Mouse (Mus musculus): ENCODE results near the gene Gpr37l1. TPM values are rescaled to one million over a fixed set of nuclear protein-coding genes. Genes with fewer than 3 reads are reported as not detected.

Gene Gpr37l1
- polyA plus RNA-seq (2016; fragmentation: Nextera tagmentation; extraction: Ambion mirVana), result not detected in 2 replicates

DNA sequence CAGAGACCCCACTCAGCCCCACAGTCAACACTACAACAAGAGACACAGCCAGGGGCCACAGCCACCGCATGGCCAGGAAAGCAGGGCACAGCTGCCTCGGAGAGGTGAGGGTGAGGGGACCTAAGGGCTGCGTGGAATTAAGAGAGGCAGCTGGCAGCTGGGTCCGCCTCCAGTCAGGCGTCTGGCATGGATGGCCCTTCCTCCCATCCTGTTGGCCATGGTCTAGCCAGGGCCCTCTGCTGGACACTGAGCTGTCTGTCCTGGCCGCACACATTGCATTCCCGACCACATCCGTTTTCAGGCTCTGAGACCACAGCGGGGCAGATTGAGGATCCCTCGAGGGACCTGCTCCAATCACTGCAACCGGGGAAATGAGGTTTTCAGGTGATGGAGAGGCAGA is at the start of gene Gpr37l1:
Gene Gpr37l1, minus strand, starts transcription at position 247 of the 400 bp plus-strand sequence.
- Histone ChIP-seq H3K36me3 (no peaks in the 10 kb centered on the region), H3K4me1 (peaks cover 3% of the 10 kb centered on the region; the same call in 1 of the 2 replicates), H3K27ac (replicated peaks) (no peak within 1 kb of the TSS), H3K9me3 (replicated peaks) (no peaks in the 10 kb centered on the region), H3K4me3 (no peak within 1 kb of the TSS), H3K27me3 (ENCODE audit: low read depth, poor library complexity, severe bottlenecking) (no peaks in the 10 kb centered on the region)
- WGBS, result 69% methylated on average over 11 of the region's 11 CpGs
- DNase-seq (ENCODE audit: low spot score), result no peak

GRCm38 (mm10) chr1:135213772-135214640 is 46.5 kb upstream of the Gpr37l1 start:
- DNase-seq (ENCODE audit: low spot score), result no peak
- no peak overlapping the region for H3K27ac ChIP-seq (replicated peaks)
- H3K9me3 ChIP-seq (replicated peaks), result no peaks in the 10 kb centered on the region

GRCm38 (mm10) chr1:135210421-135210820 is 42.9 kb upstream of the Gpr37l1 start:
- no peak for DNase-seq (ENCODE audit: low spot score)
- Histone ChIP-seq H3K9me3 (replicated peaks) (no peaks in the 10 kb centered on the region), H3K27me3 (ENCODE audit: low read depth, poor library complexity, severe bottlenecking) (no peaks in the 10 kb centered on the region), H3K27ac (replicated peaks) (no peak overlapping the region), H3K36me3 (no peaks in the 10 kb centered on the region), H3K4me1 (no peaks in the 10 kb centered on the region), H3K4me3 (no peak overlapping the region)
- 62% methylated on average over 5 of the region's 5 CpGs for WGBS

More at GRCm38 (mm10) chr1:135213772-135214640, 46.5 kb upstream of the Gpr37l1 start:
- H3K4me1 ChIP-seq, result 0 out of 2 replicates have a peak, but pooled peaks cover 3% of the 10 kb centered on the region
- H3K4me3 ChIP-seq, result no peak overlapping the region
- no peaks in the 10 kb centered on the region for H3K36me3 ChIP-seq
- 92% methylated on average over 9 of the region's 9 CpGs for WGBS
- no peaks in the 10 kb centered on the region for H3K27me3 ChIP-seq (ENCODE audit: low read depth, poor library complexity, severe bottlenecking)

DNA sequence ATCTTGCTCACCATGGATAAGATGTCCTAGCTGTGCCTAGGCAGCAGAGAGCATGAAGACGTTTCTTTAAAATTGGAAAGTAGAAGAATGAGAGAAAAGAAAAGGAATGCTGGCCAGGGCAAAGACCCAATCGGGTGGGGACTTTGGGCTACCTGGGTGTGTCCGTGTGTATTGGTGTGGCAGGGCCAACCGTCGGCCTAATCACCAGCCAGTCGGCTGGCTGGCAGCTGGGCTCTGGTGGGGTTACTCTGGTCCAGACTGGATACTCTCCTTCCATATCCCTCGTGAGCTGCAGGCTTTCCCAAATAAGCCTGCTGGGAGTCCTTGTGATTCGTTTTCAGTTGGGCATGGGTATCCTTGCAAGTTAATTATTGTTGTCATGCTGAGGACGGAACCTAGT is 41.2 kb upstream of the Gpr37l1 start:
- H3K4me3 ChIP-seq, result no peak overlapping the region
- peaks cover 15% of the 10 kb centered on the region for H3K4me1 ChIP-seq
- WGBS, result 80% methylated on average over 9 of the region's 9 CpGs
- no peak overlapping the region for H3K27ac ChIP-seq (replicated peaks)
- DNase-seq (ENCODE audit: low spot score), result no peak
- no peaks in the 10 kb centered on the region for H3K36me3 ChIP-seq
- H3K9me3 ChIP-seq (replicated peaks), result no peaks in the 10 kb centered on the region
- H3K27me3 ChIP-seq (ENCODE audit: low read depth, poor library complexity, severe bottlenecking), result no peaks in the 10 kb centered on the region

- H3K27ac ChIP-seq (replicated peaks), result no peak overlapping the region
- no peak overlapping the region for H3K4me3 ChIP-seq
- no peaks in the 10 kb centered on the region for H3K36me3 ChIP-seq
- H3K9me3 ChIP-seq (replicated peaks), result no peaks in the 10 kb centered on the region
- WGBS, result 91% methylated on average over 14 of the region's 14 CpGs
- no peaks in the 10 kb centered on the region; the same call in 1 of the 2 replicates for H3K27me3 ChIP-seq (ENCODE audit: low read depth, poor library complexity, severe bottlenecking)
- no peak for DNase-seq (ENCODE audit: low spot score)
- H3K4me1 ChIP-seq, result peaks cover 17% of the 10 kb centered on the region
Measured at GRCm38 (mm10) chr1:135206586-135207339, 39.3 kb upstream of the Gpr37l1 start.

GRCm38 (mm10) chr1:135205257-135205656 is 37.8 kb upstream of the Gpr37l1 start:
- H3K27me3 ChIP-seq (ENCODE audit: low read depth, poor library complexity, severe bottlenecking), result no peaks in the 10 kb centered on the region; the same call in 1 of the 2 replicates
- no peak for DNase-seq (ENCODE audit: low spot score)
- no peaks in the 10 kb centered on the region for H3K36me3 ChIP-seq
- no peak overlapping the region for H3K4me3 ChIP-seq
- peaks cover 17% of the 10 kb centered on the region for H3K4me1 ChIP-seq
- no peaks in the 10 kb centered on the region for H3K9me3 ChIP-seq (replicated peaks)
- H3K27ac ChIP-seq (replicated peaks), result peak overlapping the region; percentile 50; the same call in 1 of the 2 replicates
- 59% methylated on average over 4 of the region's 4 CpGs for WGBS

- peaks cover 4% of the 10 kb centered on the region; the same call in 1 of the 2 replicates for H3K27me3 ChIP-seq (ENCODE audit: low read depth, poor library complexity, severe bottlenecking)
- no peaks in the 10 kb centered on the region for H3K36me3 ChIP-seq
- H3K27ac ChIP-seq (replicated peaks), result 0 out of 2 replicates have a peak overlapping the region, but pooled peaks have one; percentile 50
- H3K4me1 ChIP-seq, result peaks cover 20% of the 10 kb centered on the region
- H3K4me3 ChIP-seq, result no peak overlapping the region
- WGBS, result 45% methylated on average over 12 of the region's 12 CpGs
- H3K9me3 ChIP-seq (replicated peaks), result no peaks in the 10 kb centered on the region
- no peak for DNase-seq (ENCODE audit: low spot score)
Measured at GRCm38 (mm10) chr1:135204196-135205126, 37.0 kb upstream of the Gpr37l1 start.

- H3K9me3 ChIP-seq (replicated peaks), result no peaks in the 10 kb centered on the region
- WGBS, result 84% methylated on average over 4 of the region's 4 CpGs
- H3K4me1 ChIP-seq, result peaks cover 38% of the 10 kb centered on the region
- no peak overlapping the region for H3K27ac ChIP-seq (replicated peaks)
- no peak overlapping the region for H3K4me3 ChIP-seq
- no peaks in the 10 kb centered on the region for H3K36me3 ChIP-seq
- DNase-seq (ENCODE audit: low spot score), result no peak
- peaks cover 10% of the 10 kb centered on the region; the same call in 1 of the 2 replicates for H3K27me3 ChIP-seq (ENCODE audit: low read depth, poor library complexity, severe bottlenecking)
Measured at GRCm38 (mm10) chr1:135200400-135200799, 32.9 kb upstream of the Gpr37l1 start.

- H3K27ac ChIP-seq (replicated peaks), result peak overlapping the region; percentile 78
- peaks cover 10% of the 10 kb centered on the region; the same call in 1 of the 2 replicates for H3K27me3 ChIP-seq (ENCODE audit: low read depth, poor library complexity, severe bottlenecking)
- no peaks in the 10 kb centered on the region for H3K9me3 ChIP-seq (replicated peaks)
- H3K36me3 ChIP-seq, result no peaks in the 10 kb centered on the region
- peak; percentile 45 for DNase-seq (ENCODE audit: low spot score)
- 2% methylated on average over 21 of the region's 21 CpGs for WGBS
- peaks cover 26% of the 10 kb centered on the region for H3K4me1 ChIP-seq
- peak overlapping the region; percentile 44 for H3K4me3 ChIP-seq
Measured at GRCm38 (mm10) chr1:135199014-135199819, 31.7 kb upstream of the Gpr37l1 start.

DNA sequence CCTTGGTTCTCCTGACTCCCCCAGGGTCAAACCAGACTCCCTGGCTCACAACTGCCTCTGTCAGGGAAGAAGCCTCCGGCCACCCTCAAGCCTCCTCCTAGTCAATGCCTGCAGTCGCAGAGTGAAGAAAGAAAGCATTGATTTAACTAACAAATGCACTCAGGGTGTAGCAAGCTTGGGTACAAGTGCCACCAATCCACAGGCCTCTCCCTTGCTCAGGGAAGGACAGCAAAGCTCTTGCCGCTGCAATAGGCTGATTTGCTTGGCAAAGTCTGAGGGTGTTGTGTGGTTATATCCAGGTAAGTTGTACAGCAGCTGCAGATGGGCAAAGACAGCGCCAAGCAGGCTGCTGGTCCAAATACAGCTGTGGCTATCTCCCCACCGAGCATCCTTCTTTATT is 30.9 kb upstream of the Gpr37l1 start:
- peak overlapping the region; percentile 44; the same call in 1 of the 2 replicates for H3K4me3 ChIP-seq
- peaks cover 10% of the 10 kb centered on the region; the same call in 1 of the 2 replicates for H3K27me3 ChIP-seq (ENCODE audit: low read depth, poor library complexity, severe bottlenecking)
- 24% methylated on average over 5 of the region's 5 CpGs for WGBS
- peaks cover 23% of the 10 kb centered on the region for H3K4me1 ChIP-seq
- no peak for DNase-seq (ENCODE audit: low spot score)
- H3K9me3 ChIP-seq (replicated peaks), result no peaks in the 10 kb centered on the region
- no peaks in the 10 kb centered on the region for H3K36me3 ChIP-seq
- H3K27ac ChIP-seq (replicated peaks), result peak overlapping the region; percentile 78

- Histone ChIP-seq H3K4me3 (no peak overlapping the region), H3K36me3 (no peaks in the 10 kb centered on the region), H3K27me3 (ENCODE audit: low read depth, poor library complexity, severe bottlenecking) (0 out of 2 replicates have a peak, but pooled peaks cover 10% of the 10 kb centered on the region), H3K9me3 (replicated peaks) (no peaks in the 10 kb centered on the region), H3K27ac (replicated peaks) (no peak overlapping the region; the same call in 1 of the 2 replicates), H3K4me1 (peaks cover 20% of the 10 kb centered on the region)
- DNase-seq (ENCODE audit: low spot score), result no peak
- WGBS, result 82% methylated on average over 6 of the region's 6 CpGs
Measured at GRCm38 (mm10) chr1:135195907-135196440, 28.5 kb upstream of the Gpr37l1 start.

Data from midbrain, embryonic 10.5 days (tissue).